Mouse (Mus musculus): Measurements from ENCODE around the gene S100a11. TPM values are rescaled to one million over a fixed set of nuclear protein-coding genes. Genes with fewer than 3 reads are reported as not detected.

S100a11 gene
- total RNA-seq, 1 experiment from 2014 or later, result 61.9 TPM

DNA sequence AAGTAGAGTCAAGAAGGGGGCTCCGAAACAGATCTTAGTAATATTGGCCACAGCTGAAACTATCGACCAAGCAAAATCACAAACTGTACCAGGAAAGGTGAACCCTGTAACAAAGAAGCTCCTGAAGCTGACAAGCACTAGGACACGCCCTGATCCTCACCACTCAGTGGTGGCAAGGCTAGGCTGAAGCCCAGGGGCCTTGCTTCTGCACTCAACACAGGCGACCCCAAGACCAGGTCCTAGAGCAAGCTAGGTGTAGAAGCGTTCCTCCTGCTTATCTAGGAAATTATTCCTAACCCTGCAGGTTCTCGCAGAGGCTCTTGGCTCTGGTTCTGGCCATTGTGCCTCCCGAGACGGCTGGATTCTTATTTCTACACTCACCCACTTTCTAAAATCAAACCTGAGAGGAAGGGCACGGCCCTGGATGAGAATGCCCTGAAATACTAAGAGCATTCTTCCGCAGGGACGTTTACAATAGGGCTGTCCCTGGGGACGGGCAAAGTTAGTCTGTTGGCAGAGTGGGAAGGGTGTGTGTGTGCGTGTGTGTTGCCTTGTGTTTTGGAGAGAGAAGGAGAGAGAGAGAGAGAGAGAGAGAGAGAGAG, 34.2 kb downstream of the S100a11 start:
- ATAC-seq (replicated peaks; ENCODE audit: insufficient number of reproducible peaks, low FRiP score, low TSS enrichment, poor library complexity, severe bottlenecking), result no peak

- 0 out of 2 replicates have a peak, but pooled peaks have one; percentile 33 for ATAC-seq (replicated peaks; ENCODE audit: insufficient number of reproducible peaks, low FRiP score, low TSS enrichment, poor library complexity, severe bottlenecking)
Measured at GRCm38 (mm10) chr3:93554981-93555877, 34.9 kb downstream of the S100a11 start, which contains the start of gene S100a10. Gene S100a10 (plus strand): TSS chr3:93555080.

DNA sequence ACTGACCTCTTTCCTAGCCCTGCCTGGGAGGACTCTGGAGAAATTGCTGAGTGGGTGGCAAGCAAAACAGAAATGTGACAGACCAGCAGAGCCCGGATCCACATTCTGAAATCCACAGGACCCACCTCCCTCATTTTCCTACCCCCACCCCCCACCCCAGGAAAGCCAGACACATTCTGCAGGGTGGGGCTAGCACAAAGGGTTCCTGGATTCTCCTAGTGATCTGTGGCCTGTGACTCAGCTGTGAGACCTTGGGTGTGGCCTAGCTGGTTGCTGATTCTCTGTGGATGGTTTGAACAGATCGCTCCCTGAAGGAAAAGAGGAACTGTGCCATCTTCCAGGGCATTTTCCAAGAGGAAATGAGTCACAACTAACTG, 35.6 kb downstream of the S100a11 start:
- ATAC-seq (replicated peaks; ENCODE audit: insufficient number of reproducible peaks, low FRiP score, low TSS enrichment, poor library complexity, severe bottlenecking), result 0 out of 2 replicates have a peak, but pooled peaks have one; percentile 25

- ATAC-seq (replicated peaks; ENCODE audit: insufficient number of reproducible peaks, low FRiP score, low TSS enrichment, poor library complexity, severe bottlenecking), result no peak
Measured at GRCm38 (mm10) chr3:93556599-93556998, 36.3 kb downstream of the S100a11 start.

- ATAC-seq (replicated peaks; ENCODE audit: insufficient number of reproducible peaks, low FRiP score, low TSS enrichment, poor library complexity, severe bottlenecking), result no peak
Measured at GRCm38 (mm10) chr3:93557471-93557870, 37.2 kb downstream of the S100a11 start.

DNA sequence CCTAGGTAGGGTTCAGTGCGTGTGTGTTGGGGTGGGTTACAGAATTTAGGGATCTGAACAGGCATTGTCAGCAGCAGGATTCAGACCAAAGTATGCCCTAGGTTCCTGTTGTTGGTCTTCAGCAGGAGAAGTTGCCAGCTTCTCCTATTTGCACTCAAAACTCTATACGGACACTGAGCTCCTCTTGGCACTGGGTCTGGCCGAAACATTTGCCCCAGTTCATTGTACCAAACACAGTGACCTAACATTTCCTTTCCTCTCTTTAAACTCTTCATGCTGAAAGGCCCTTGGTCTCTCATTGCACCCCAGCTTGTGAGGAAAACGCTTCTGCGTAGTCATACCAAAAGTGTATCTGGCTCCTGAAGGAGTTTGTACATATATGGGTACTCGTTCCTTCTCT, 39.7 kb downstream of the S100a11 start:
- ATAC-seq (replicated peaks; ENCODE audit: insufficient number of reproducible peaks, low FRiP score, low TSS enrichment, poor library complexity, severe bottlenecking), result no peak

GRCm38 (mm10) chr3:93562372-93562771, 42.1 kb downstream of the S100a11 start:
- no peak; the same call in 1 of the 2 replicates for ATAC-seq (replicated peaks; ENCODE audit: insufficient number of reproducible peaks, low FRiP score, low TSS enrichment, poor library complexity, severe bottlenecking)

GRCm38 (mm10) chr3:93563216-93563615, 42.9 kb downstream of the S100a11 start:
- ATAC-seq (replicated peaks; ENCODE audit: insufficient number of reproducible peaks, low FRiP score, low TSS enrichment, poor library complexity, severe bottlenecking), result no peak

GRCm38 (mm10) chr3:93566892-93567291, 46.6 kb downstream of the S100a11 start:
- no peak for ATAC-seq (replicated peaks; ENCODE audit: insufficient number of reproducible peaks, low FRiP score, low TSS enrichment, poor library complexity, severe bottlenecking)

DNA sequence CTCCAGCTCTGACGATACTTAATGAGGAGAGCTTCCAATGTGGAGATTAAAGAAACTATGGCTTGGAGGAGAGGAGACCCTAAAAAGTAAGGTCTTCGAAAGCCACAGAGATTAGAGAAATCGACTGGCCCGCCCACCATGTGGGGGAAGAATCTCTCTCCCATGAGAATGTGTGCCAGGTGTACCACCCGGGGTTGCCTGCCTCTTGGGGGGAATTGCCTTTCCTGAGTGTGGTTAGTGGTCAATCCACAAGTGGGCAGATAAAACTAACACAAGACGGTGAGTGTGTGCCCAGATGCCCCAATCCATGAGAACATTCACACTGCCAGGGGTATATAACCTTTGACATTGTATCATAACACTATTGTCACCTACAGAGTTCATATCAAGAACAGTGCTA, 47.4 kb downstream of the S100a11 start:
- no peak for ATAC-seq (replicated peaks; ENCODE audit: insufficient number of reproducible peaks, low FRiP score, low TSS enrichment, poor library complexity, severe bottlenecking)

- ATAC-seq (replicated peaks; ENCODE audit: insufficient number of reproducible peaks, low FRiP score, low TSS enrichment, poor library complexity, severe bottlenecking), result no peak
Measured at GRCm38 (mm10) chr3:93568428-93569040, 48.2 kb downstream of the S100a11 start.

DNA sequence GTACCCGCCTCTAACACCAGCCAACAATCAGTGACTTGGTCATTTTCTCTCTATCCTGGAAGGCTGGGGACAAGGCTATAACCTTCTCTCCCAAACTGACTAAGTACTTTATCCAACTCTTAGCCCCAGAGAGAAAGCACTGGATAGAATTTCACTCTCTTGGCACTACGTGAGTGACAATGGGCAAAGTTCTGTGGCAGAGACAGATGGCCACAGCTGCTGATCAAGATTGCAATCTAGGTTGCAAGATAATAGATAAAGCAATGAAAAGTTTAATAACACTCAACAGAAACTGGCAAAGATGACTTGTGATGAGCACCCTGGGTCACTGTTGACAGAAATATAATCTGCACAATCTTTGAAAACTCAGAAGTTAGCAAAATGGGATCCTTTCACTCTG, 48.8 kb downstream of the S100a11 start:
- no peak for ATAC-seq (replicated peaks; ENCODE audit: insufficient number of reproducible peaks, low FRiP score, low TSS enrichment, poor library complexity, severe bottlenecking)

- no peak for ATAC-seq (replicated peaks; ENCODE audit: insufficient number of reproducible peaks, low FRiP score, low TSS enrichment, poor library complexity, severe bottlenecking)
Measured at GRCm38 (mm10) chr3:93572058-93572791, 51.9 kb downstream of the S100a11 start.

Other genes with a start within 250 kb of the S100a11 start
- gene Flg, start 247.0 kb upstream of the S100a11 start, total RNA-seq (2017), result not detected in 3 replicates
- not detected in 3 replicates for gene Hrnr, start 200.7 kb upstream of the S100a11 start, total RNA-seq (2017)
- gene Rptn, start 126.8 kb upstream of the S100a11 start, total RNA-seq (2017), result not detected in 3 replicates
- gene Tchh, start 78.2 kb upstream of the S100a11 start, total RNA-seq (2017), result 0.29 to 0.32 TPM in 2 of 3 replicates, not detected in the other
- gene Tchhl1, start 51.7 kb upstream of the S100a11 start, total RNA-seq (2017), result not detected in 3 replicates
- gene S100a10, start 34.6 kb downstream of the S100a11 start, total RNA-seq (2017), result 811 to 1,204 TPM (median 873 TPM) in 3 replicates
- gene Tdpoz2, start 132.2 kb downstream of the S100a11 start, total RNA-seq (2017), result not detected in 3 replicates
- not detected in 3 replicates for gene Tdpoz1, start 155.8 kb downstream of the S100a11 start, total RNA-seq (2017)
- gene Gm37596, start 172.6 kb downstream of the S100a11 start, total RNA-seq (2017), result not detected in 3 replicates